Mouse (Mus musculus): Measurements from ENCODE around the gene Mettl16. TPM values are rescaled to one million over a fixed set of nuclear protein-coding genes. Genes with fewer than 3 reads are reported as not detected.

Mettl16 gene
- polyA plus RNA-seq, 1 experiment from 2014 or later: 58.4 TPM

DNA sequence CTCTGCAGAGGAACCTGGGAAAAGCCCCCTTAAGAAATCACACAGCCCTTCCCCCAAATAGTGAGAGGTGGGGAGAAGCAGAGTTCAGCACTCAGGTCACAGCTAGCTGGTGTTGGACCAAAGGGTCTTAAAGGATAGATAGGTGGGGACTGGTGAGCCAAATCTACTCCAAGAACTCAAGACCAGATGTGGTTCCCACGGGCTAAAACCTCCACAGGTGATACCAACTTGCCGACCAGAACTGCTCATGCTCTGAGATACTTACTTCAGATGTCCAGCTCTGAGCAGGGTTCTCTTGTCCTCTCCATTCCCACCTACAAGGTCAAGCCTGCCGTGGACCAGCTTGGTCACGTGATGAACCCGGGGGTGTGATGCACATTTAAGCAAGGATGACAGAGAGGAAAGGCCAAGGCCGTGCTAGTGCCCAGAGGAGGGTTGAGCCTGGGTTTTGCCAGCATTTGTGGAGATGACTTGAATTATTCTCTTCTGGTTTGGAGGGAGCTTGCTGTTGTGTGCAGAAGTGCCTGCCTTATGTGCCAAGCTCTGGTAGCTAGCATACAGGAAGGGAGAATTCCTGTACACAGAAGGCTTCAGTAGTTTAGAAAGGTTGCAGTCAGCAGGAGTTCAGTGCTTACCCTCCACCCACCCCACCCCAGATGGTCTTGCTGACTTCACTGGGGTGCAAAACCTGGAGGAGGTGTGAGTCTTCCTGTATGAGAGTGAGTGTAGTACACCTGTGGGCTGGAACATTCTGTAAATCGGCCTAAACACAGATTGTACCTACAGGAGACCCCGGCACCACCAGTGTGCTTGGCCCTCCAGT, 63.1 kb downstream of the Mettl16 start:
- Histone ChIP-seq H3K4me2 (peak overlapping the region; percentile 88), H3K4me3 (peak overlapping the region; percentile 96), H3K27me3 (0 out of 2 replicates have a peak, but pooled peaks cover 5% of the 10 kb centered on the region), H3K27ac (peak overlapping the region; percentile 48; the same call in 1 of the 2 replicates), H3K9me3 (no peaks in the 10 kb centered on the region), H3K36me3 (0 out of 2 replicates have a peak, but pooled peaks cover 8% of the 10 kb centered on the region), H3K9ac (peak overlapping the region; percentile 66), H3K4me1 (peaks cover 58% of the 10 kb centered on the region)
- ATAC-seq (ENCODE audit: insufficient number of reproducible peaks, insufficient read depth, low FRiP score, low TSS enrichment, low read depth): no peak
- WGBS: 78% methylated on average over 8 of the region's 8 CpGs

- no peak overlapping the region for H3K4me3 ChIP-seq
- H3K9ac ChIP-seq: 0 out of 2 replicates have a peak overlapping the region, but pooled peaks have one; percentile 27
- H3K9me3 ChIP-seq: no peaks in the 10 kb centered on the region
- H3K4me2 ChIP-seq: no peak overlapping the region
- ATAC-seq (ENCODE audit: insufficient number of reproducible peaks, insufficient read depth, low FRiP score, low TSS enrichment, low read depth): no peak
- H3K27me3 ChIP-seq: no peaks in the 10 kb centered on the region
- H3K27ac ChIP-seq: peak overlapping the region; percentile 48; the same call in 1 of the 2 replicates
- H3K36me3 ChIP-seq: 0 out of 2 replicates have a peak, but pooled peaks cover 8% of the 10 kb centered on the region
- 45% methylated on average over 1 of the region's 1 CpGs for WGBS
- peaks cover 59% of the 10 kb centered on the region for H3K4me1 ChIP-seq
Measured at GRCm38 (mm10) chr11:74834359-74834638, 63.7 kb downstream of the Mettl16 start.

- Histone ChIP-seq H3K4me3 (no peak overlapping the region), H3K36me3 (0 out of 2 replicates have a peak, but pooled peaks cover 8% of the 10 kb centered on the region), H3K9ac (0 out of 2 replicates have a peak overlapping the region, but pooled peaks have one; percentile 32), H3K4me2 (0 out of 2 replicates have a peak overlapping the region, but pooled peaks have one; percentile 7), H3K4me1 (peaks cover 57% of the 10 kb centered on the region), H3K27me3 (no peaks in the 10 kb centered on the region), H3K9me3 (no peaks in the 10 kb centered on the region), H3K27ac (peak overlapping the region; percentile 48)
- WGBS: 62% methylated on average over 5 of the region's 5 CpGs
- no peak for ATAC-seq (ENCODE audit: insufficient number of reproducible peaks, insufficient read depth, low FRiP score, low TSS enrichment, low read depth)
Measured at GRCm38 (mm10) chr11:74834650-74835277, 64.1 kb downstream of the Mettl16 start.

- peak overlapping the region; percentile 46; the same call in 1 of the 2 replicates for H3K9ac ChIP-seq
- whole genome bisulfite sequencing: 82% methylated on average over 6 of the region's 6 CpGs
- no peak overlapping the region for H3K4me3 ChIP-seq
- H3K27ac ChIP-seq: no peak overlapping the region
- no peak overlapping the region for H3K4me2 ChIP-seq
- no peak for ATAC-seq (ENCODE audit: insufficient number of reproducible peaks, insufficient read depth, low FRiP score, low TSS enrichment, low read depth)
- H3K27me3 ChIP-seq: no peaks in the 10 kb centered on the region
- peaks cover 56% of the 10 kb centered on the region for H3K4me1 ChIP-seq
- H3K9me3 ChIP-seq: no peaks in the 10 kb centered on the region
- H3K36me3 ChIP-seq: 0 out of 2 replicates have a peak, but pooled peaks cover 15% of the 10 kb centered on the region
Measured at GRCm38 (mm10) chr11:74835593-74836224, 65.1 kb downstream of the Mettl16 start.

- Histone ChIP-seq H3K4me3 (no peak overlapping the region), H3K36me3 (peaks cover 22% of the 10 kb centered on the region; the same call in 1 of the 2 replicates), H3K9me3 (no peaks in the 10 kb centered on the region), H3K9ac (0 out of 2 replicates have a peak overlapping the region, but pooled peaks have one; percentile 46), H3K4me2 (no peak overlapping the region), H3K27ac (no peak overlapping the region), H3K27me3 (no peaks in the 10 kb centered on the region), H3K4me1 (peaks cover 56% of the 10 kb centered on the region)
- no peak for ATAC-seq (ENCODE audit: insufficient number of reproducible peaks, insufficient read depth, low FRiP score, low TSS enrichment, low read depth)
- WGBS: 92% methylated on average over 22 of the region's 22 CpGs
Measured at GRCm38 (mm10) chr11:74836225-74837055, 65.8 kb downstream of the Mettl16 start.

DNA sequence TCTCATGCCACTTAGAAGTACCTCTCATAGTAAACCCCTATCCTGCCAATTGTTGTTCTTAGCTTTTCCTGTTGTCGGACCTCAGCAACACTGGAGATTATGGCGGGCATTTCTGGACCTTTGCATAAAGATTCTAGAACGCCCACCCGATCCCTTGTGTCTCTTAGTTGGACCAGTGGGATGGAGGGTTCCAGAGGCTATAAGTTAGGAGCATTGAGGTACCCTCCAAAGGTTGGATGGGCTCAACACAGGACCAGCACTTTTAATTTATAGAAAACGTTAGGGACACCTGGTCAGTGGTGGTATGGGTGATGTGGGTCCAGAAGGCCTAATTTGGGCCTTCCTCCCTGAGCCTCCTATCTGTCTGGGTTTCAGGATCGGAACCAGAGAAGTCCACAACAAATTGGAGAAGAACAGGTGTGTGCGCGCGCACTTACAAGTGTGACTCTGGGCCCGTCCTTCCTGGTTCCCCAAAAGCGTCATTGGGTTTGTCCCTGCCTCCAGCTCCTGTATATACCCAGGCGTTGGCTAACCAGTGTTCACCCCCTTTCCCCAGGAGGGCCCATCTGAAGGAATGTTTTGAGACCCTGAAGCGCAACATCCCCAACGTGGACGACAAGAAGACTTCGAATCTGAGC, 66.5 kb downstream of the Mettl16 start:
- ATAC-seq (ENCODE audit: insufficient number of reproducible peaks, insufficient read depth, low FRiP score, low TSS enrichment, low read depth): no peak
- Histone ChIP-seq H3K9ac (peak overlapping the region; percentile 67), H3K36me3 (peaks cover 29% of the 10 kb centered on the region), H3K4me1 (peaks cover 56% of the 10 kb centered on the region), H3K4me3 (peak overlapping the region; percentile 56), H3K27me3 (no peaks in the 10 kb centered on the region), H3K9me3 (no peaks in the 10 kb centered on the region), H3K27ac (peak overlapping the region; percentile 94), H3K4me2 (peak overlapping the region; percentile 77)
- 46% methylated on average over 16 of the region's 16 CpGs for WGBS

DNA sequence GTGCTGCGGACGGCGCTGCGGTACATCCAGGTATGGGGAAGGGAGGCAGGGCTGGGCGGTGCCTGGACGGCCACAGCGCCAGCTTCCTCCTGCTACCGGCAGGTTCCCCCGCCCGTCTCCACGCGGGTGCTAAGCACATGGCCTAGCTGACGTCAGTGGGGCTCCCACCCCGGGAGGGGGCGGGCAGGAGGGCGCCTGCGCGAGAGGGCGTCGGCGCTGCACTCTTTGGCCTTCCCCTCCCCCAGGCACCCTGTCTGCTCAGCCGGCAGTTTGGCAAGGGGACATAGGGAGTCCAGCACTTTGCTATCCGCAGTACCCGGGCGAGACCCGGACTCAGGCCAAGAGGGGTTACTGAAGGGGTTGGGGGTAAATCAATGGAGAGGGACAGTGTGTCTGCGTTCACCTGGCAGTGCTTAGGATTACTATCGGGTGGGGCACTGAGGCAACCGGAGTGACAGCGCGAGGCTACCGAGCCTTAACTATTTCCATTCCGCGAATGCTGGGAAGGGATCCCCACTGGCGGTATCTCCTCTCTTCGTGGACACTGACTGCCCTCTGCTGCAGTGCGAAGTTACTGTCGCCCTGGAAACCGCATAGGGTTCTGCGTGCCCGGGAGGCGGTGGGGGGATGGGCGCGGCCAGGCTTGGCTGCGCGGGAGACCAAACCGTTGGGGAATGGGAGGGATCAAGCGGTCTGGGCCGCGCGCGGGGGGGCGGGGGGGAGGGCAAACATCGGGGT, 67.2 kb downstream of the Mettl16 start:
- H3K27ac ChIP-seq: peak overlapping the region; percentile 94
- peak overlapping the region; percentile 67 for H3K9ac ChIP-seq
- 1% methylated on average over 54 of the region's 54 CpGs for WGBS
- no peaks in the 10 kb centered on the region for H3K9me3 ChIP-seq
- peak overlapping the region; percentile 77 for H3K4me2 ChIP-seq
- peaks cover 36% of the 10 kb centered on the region for H3K36me3 ChIP-seq
- ATAC-seq (ENCODE audit: insufficient number of reproducible peaks, insufficient read depth, low FRiP score, low TSS enrichment, low read depth): peak; percentile 72
- no peaks in the 10 kb centered on the region for H3K27me3 ChIP-seq
- peak overlapping the region; percentile 56 for H3K4me3 ChIP-seq
- peaks cover 55% of the 10 kb centered on the region for H3K4me1 ChIP-seq

- ATAC-seq (ENCODE audit: insufficient number of reproducible peaks, insufficient read depth, low FRiP score, low TSS enrichment, low read depth): peak; percentile 68
- H3K4me2 ChIP-seq: peak overlapping the region; percentile 77
- H3K4me1 ChIP-seq: peaks cover 55% of the 10 kb centered on the region
- peaks cover 42% of the 10 kb centered on the region for H3K36me3 ChIP-seq
- H3K9me3 ChIP-seq: no peaks in the 10 kb centered on the region
- no peaks in the 10 kb centered on the region for H3K27me3 ChIP-seq
- H3K9ac ChIP-seq: peak overlapping the region; percentile 67
- peak overlapping the region; percentile 56 for H3K4me3 ChIP-seq
- WGBS: 0% methylated on average over 35 of the region's 35 CpGs
- H3K27ac ChIP-seq: peak overlapping the region; percentile 94
Measured at GRCm38 (mm10) chr11:74838441-74838840, 67.8 kb downstream of the Mettl16 start.

- peaks cover 47% of the 10 kb centered on the region for H3K36me3 ChIP-seq
- H3K4me1 ChIP-seq: peaks cover 51% of the 10 kb centered on the region
- 47% methylated on average over 6 of the region's 6 CpGs for WGBS
- no peak overlapping the region for H3K9ac ChIP-seq
- no peaks in the 10 kb centered on the region for H3K9me3 ChIP-seq
- no peaks in the 10 kb centered on the region for H3K27me3 ChIP-seq
- H3K27ac ChIP-seq: peak overlapping the region; percentile 94
- peak overlapping the region; percentile 77 for H3K4me2 ChIP-seq
- ATAC-seq (ENCODE audit: insufficient number of reproducible peaks, insufficient read depth, low FRiP score, low TSS enrichment, low read depth): no peak
- peak overlapping the region; percentile 56 for H3K4me3 ChIP-seq
Measured at GRCm38 (mm10) chr11:74838971-74839370, 68.3 kb downstream of the Mettl16 start.
